Mouse (Mus musculus): Measurements from ENCODE around the gene Nfkbia.

Nfkbia gene

GRCm38 (mm10) chr12:55490722-55491449, 1.6 kb downstream of the Nfkbia start:
- DNase-seq (ENCODE audit: low spot score) = no peak

GRCm38 (mm10) chr12:55489986-55490721, 2.3 kb downstream of the Nfkbia start:
- DNase-seq (ENCODE audit: low spot score) = no peak

- no peak for DNase-seq (ENCODE audit: low spot score)
These were observed 3.6 kb downstream of the Nfkbia start for GRCm38 (mm10) chr12:55488661-55489447.

- DNase-seq (ENCODE audit: low spot score) = no peak
These were observed 4.4 kb downstream of the Nfkbia start for GRCm38 (mm10) chr12:55487843-55488660.

- no peak for DNase-seq (ENCODE audit: low spot score)
These were observed 5.3 kb downstream of the Nfkbia start for GRCm38 (mm10) chr12:55486923-55487674.

GRCm38 (mm10) chr12:55484800-55485199, 7.6 kb downstream of the Nfkbia start:
- no peak for DNase-seq (ENCODE audit: low spot score)

- DNase-seq (ENCODE audit: low spot score) = no peak
These were observed 8.2 kb downstream of the Nfkbia start for GRCm38 (mm10) chr12:55484079-55484774.

- DNase-seq (ENCODE audit: low spot score) = no peak
These were observed 8.9 kb downstream of the Nfkbia start for GRCm38 (mm10) chr12:55483591-55483990.

GRCm38 (mm10) chr12:55482732-55483131, 9.7 kb downstream of the Nfkbia start:
- no peak for DNase-seq (ENCODE audit: low spot score)

- DNase-seq (ENCODE audit: low spot score) = no peak
These were observed 10.7 kb downstream of the Nfkbia start for GRCm38 (mm10) chr12:55481739-55482138.

- DNase-seq (ENCODE audit: low spot score) = no peak
These were observed 11.8 kb downstream of the Nfkbia start for GRCm38 (mm10) chr12:55480471-55481153.

GRCm38 (mm10) chr12:55478901-55479300, 13.5 kb downstream of the Nfkbia start:
- no peak for DNase-seq (ENCODE audit: low spot score)

- no peak for DNase-seq (ENCODE audit: low spot score)
These were observed 18.3 kb downstream of the Nfkbia start for GRCm38 (mm10) chr12:55474209-55474583.

- no peak for DNase-seq (ENCODE audit: low spot score)
These were observed 18.9 kb downstream of the Nfkbia start for GRCm38 (mm10) chr12:55473250-55474208.

GRCm38 (mm10) chr12:55471344-55471743, 21.1 kb downstream of the Nfkbia start:
- no peak for DNase-seq (ENCODE audit: low spot score)

GRCm38 (mm10) chr12:55470442-55470841, 22.0 kb downstream of the Nfkbia start:
- no peak for DNase-seq (ENCODE audit: low spot score)

GRCm38 (mm10) chr12:55467331-55468180, 24.9 kb downstream of the Nfkbia start:
- DNase-seq (ENCODE audit: low spot score) = no peak

GRCm38 (mm10) chr12:55466816-55467215, 25.6 kb downstream of the Nfkbia start:
- no peak for DNase-seq (ENCODE audit: low spot score)

All from spleen, adult 12 weeks (tissue).